Mouse (Mus musculus) mature B cell (primary cell): ENCODE data around the gene Tmf1.

Experiments used
- in situ Hi-C: fragments of 300-500 bp; cut with MboI; formaldehyde crosslinking; loops from 2 replicates; pipeline ENCODE4 v1.14.3; 2019

Gene Tmf1

GRCm38 (mm10) chr6:97106777-97107176, 72.1 kb downstream of the Tmf1 start:
- in situ Hi-C loops, result no loop called here

- in situ Hi-C loops, result no loop called here
These were observed 72.8 kb downstream of the Tmf1 start for GRCm38 (mm10) chr6:97106106-97106505.

- in situ Hi-C loops, result no loop called here
These were observed 74.6 kb downstream of the Tmf1 start for GRCm38 (mm10) chr6:97104264-97104852.
